Mouse (Mus musculus) lung, embryonic 15.5 days (tissue): ENCODE data around the gene Zdhhc5. TPM values are rescaled to one million over a fixed set of nuclear protein-coding genes. Genes with fewer than 3 reads are reported as not detected.
A peak's percentile ranks its signal among the peaks of the same experiment; 100 is the strongest.
"Not testable (repeated sequence)": the region's sequence is repeated elsewhere in the genome, so short reads cannot be mapped to it uniquely, and the experiment has no call there.

Source experiments
- ATAC-seq: fragments of 200-750 bp; cut with Nextera tagmentation; 2 replicates; pipeline ENCODE4 v1.8.0; 2017; ENCODE audit warnings: moderate number of reproducible peaks, borderline replicate concordance; ENCODE audit not compliant: low FRiP score, low TSS enrichment; ENCODE audit errors: extremely low read depth
- H3K27ac ChIP-seq: fragments of 300-500 bp; sonication (generic); 2 replicates; pipeline ENCODE4 v1.5.1; 2015; ENCODE audit warnings: moderate library complexity, mild to moderate bottlenecking, inconsistent platforms
- H3K27me3 ChIP-seq: fragments of 300-500 bp; sonication (generic); 2 replicates; pipeline ENCODE4 v1.6.1; 2015; ENCODE audit warnings: inconsistent platforms
- H3K36me3 ChIP-seq: fragments of 300-500 bp; sonication (generic); 2 replicates; pipeline ENCODE4 v1.6.1; 2015; ENCODE audit warnings: inconsistent platforms
- H3K4me1 ChIP-seq: fragments of 300-500 bp; sonication (generic); 2 replicates; pipeline ENCODE4 v1.6.1; 2015; ENCODE audit warnings: inconsistent platforms
- H3K4me2 ChIP-seq: fragments of 300-500 bp; sonication (generic); 2 replicates; pipeline ENCODE4 v1.6.1; 2015; ENCODE audit warnings: inconsistent platforms, mild to moderate bottlenecking, moderate library complexity
- H3K4me3 ChIP-seq: fragments of 300-500 bp; sonication (generic); 2 replicates; pipeline ENCODE4 v1.5.1; 2015; ENCODE audit warnings: mild to moderate bottlenecking, inconsistent platforms
- H3K9ac ChIP-seq: fragments of 300-500 bp; sonication (generic); 2 replicates; pipeline ENCODE4 v1.6.1; 2015; ENCODE audit warnings: inconsistent platforms
- H3K9me3 ChIP-seq: fragments of 300-500 bp; sonication (generic); 2 replicates; pipeline ENCODE4 v1.6.1; 2016; ENCODE audit warnings: inconsistent platforms
- WGBS: fragments of 180-500 bp; shearing (Covaris S2); methylation state at CpG from one replicate; pipeline ENCODE4 v1.1.7; 2015; 5-methylcytosine and 5-hydroxymethylcytosine counted together
- polyA plus RNA-seq: library from polyadenylated mRNA; unstranded; fragments of >200 nt; fragmentation: Nextera tagmentation; extraction: Ambion mirVana; gene quantifications from 2 replicates; pipeline ENCODE4 v1.2.1, GENCODE M21; 2015

The Zdhhc5 gene
- polyA plus RNA-seq, 1 experiment from 2014 or later: 24.5 TPM

- H3K27me3 ChIP-seq: no peaks in the 10 kb centered on the region
- H3K4me1 ChIP-seq: peaks cover 8% of the 10 kb centered on the region
- H3K9ac ChIP-seq: no peak overlapping the region
- H3K4me2 ChIP-seq: no peak overlapping the region
- ATAC-seq: no peak
- peaks cover 34% of the 10 kb centered on the region for H3K36me3 ChIP-seq
- 69% methylated on average over 6 of the region's 6 CpGs for WGBS
- H3K9me3 ChIP-seq: no peaks in the 10 kb centered on the region
- no peak overlapping the region for H3K27ac ChIP-seq
- H3K4me3 ChIP-seq: no peak overlapping the region
These were observed 32.3 kb downstream of the Zdhhc5 start for GRCm38 (mm10) chr2:84682605-84683183.

GRCm38 (mm10) chr2:84679016-84679415, 36.0 kb downstream of the Zdhhc5 start, which contains the start of gene Tmx2:
TSS of gene Tmx2 (minus strand) at chr2:84679140.
- Histone ChIP-seq H3K4me3 (peak within 1 kb of the TSS; percentile 98), H3K4me2 (peak within 1 kb of the TSS; percentile 73), H3K27me3 (no peaks in the 10 kb centered on the region), H3K9me3 (no peaks in the 10 kb centered on the region), H3K4me1 (peaks cover 17% of the 10 kb centered on the region), H3K36me3 (peaks cover 23% of the 10 kb centered on the region), H3K9ac (peak within 1 kb of the TSS; percentile 86), H3K27ac (peak within 1 kb of the TSS; percentile 82)
- WGBS: 8% methylated on average over 8 of the region's 8 CpGs
- no peak for ATAC-seq

DNA sequence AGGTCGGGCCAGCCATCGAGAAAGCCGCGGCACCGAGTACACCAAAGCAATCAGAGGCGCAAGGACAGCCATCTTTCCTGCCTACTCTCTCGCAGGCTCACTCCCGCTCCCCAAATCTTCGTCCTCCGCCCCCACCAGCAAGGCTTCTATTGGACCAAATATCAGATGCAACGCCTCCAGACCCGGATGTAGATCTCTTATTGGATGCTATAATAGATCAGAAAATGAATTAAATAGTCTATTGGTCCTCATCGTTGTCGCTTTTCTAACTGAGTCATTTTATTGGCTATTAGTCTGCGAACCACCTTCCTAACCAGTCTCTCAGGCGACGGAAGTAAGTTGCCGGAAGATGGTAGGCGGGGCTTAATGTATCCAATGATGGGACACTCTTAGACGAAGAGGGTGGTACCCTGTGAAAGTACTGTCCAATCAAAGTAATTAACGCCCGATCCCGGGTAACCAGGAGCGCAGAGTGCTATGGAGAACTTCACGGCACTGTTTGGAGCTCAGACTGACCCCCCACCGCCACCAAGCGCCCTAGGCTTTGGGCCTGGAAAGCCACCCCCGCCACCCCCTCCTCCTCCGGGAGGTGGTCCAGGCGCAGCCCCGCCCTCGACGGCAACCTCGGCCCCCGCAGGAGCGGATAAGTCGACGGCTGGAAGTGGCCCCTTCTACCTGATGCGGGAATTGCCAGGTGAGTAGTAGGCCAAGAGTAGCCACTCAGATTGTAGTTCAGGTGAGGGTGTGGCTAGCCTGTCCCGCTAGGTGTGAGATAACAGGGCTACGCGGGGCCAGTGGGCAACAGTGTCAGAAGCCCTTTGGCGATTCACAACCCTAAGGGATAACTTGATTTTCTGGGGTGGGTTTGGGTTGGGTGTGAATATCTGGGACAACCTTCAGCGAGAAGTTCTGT, 36.8 kb downstream of the Zdhhc5 start, which contains the start of the genes Gm28635 and Med19:
Gene Gm28635 (minus strand): TSS at position 74 of the 913 bp plus-strand sequence.
Gene Med19 (plus strand): TSS at position 435 of the 913 bp plus-strand sequence.
- Histone ChIP-seq H3K9me3 (no peaks in the 10 kb centered on the region), H3K36me3 (peaks cover 29% of the 10 kb centered on the region), H3K4me2 (peak within 1 kb of the TSS; percentile 73), H3K4me3 (peak within 1 kb of the TSS; percentile 98), H3K4me1 (peaks cover 17% of the 10 kb centered on the region), H3K9ac (peak within 1 kb of the TSS; percentile 86), H3K27me3 (no peaks in the 10 kb centered on the region), H3K27ac (peak within 1 kb of the TSS; percentile 82)
- peak; percentile 99 for ATAC-seq
- WGBS: under 1% methylated on average over 42 of the region's 44 CpGs

- peak; percentile 63 for ATAC-seq
- peaks cover 37% of the 10 kb centered on the region for H3K36me3 ChIP-seq
- peak overlapping the region; percentile 98 for H3K4me3 ChIP-seq
- no peaks in the 10 kb centered on the region for H3K9me3 ChIP-seq
- peak overlapping the region; percentile 60 for H3K27ac ChIP-seq
- 8% methylated on average over 22 of the region's 22 CpGs for WGBS
- peaks cover 17% of the 10 kb centered on the region for H3K4me1 ChIP-seq
- peak overlapping the region; percentile 67 for H3K4me2 ChIP-seq
- H3K9ac ChIP-seq: peak overlapping the region; percentile 53
- H3K27me3 ChIP-seq: no peaks in the 10 kb centered on the region
These were observed 37.6 kb downstream of the Zdhhc5 start for GRCm38 (mm10) chr2:84677270-84677967.

- H3K9me3 ChIP-seq, H3K9ac ChIP-seq, H3K27me3 ChIP-seq, ATAC-seq, H3K27ac ChIP-seq: not testable (repeated sequence)
- Histone ChIP-seq H3K4me2 (peak overlapping the region; percentile 73), H3K4me3 (peak overlapping the region; percentile 97; the same call in 1 of the 2 replicates), H3K36me3 (peaks cover 43% of the 10 kb centered on the region), H3K4me1 (peaks cover 16% of the 10 kb centered on the region)
- 59% methylated on average over 4 of the region's 5 CpGs for WGBS
These were observed 43.4 kb downstream of the Zdhhc5 start for GRCm38 (mm10) chr2:84671535-84671934.

DNA sequence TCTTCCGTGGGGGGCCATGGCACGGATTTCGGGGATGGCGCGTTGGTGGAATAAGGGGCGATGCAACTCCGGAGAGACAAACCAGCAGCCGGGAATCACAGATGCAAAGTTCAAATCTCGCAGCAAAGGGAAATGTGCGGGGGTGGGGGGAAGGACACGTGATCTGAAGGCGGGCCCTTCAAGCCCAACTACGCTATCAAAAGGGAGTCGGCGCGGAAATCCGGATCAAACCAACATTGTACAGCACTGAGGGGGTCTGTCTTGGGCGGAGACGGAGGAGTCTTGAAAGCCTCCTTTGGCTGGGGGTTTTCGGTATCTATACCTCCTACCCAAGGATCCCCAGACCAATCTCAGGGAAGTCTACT, 44.4 kb downstream of the Zdhhc5 start, which contains the start of gene Selenoh:
Gene Selenoh (minus strand): TSS at position 202 of the 365 bp plus-strand sequence.
- under 1% methylated on average over 20 of the region's 20 CpGs for WGBS
- ATAC-seq: peak; percentile 95
- Histone ChIP-seq H3K27me3 (no peaks in the 10 kb centered on the region), H3K4me2 (peak within 1 kb of the TSS; percentile 73), H3K27ac (peak within 1 kb of the TSS; percentile 96), H3K4me3 (peak within 1 kb of the TSS; percentile 97), H3K9me3 (no peaks in the 10 kb centered on the region), H3K4me1 (peaks cover 15% of the 10 kb centered on the region), H3K9ac (peak within 1 kb of the TSS; percentile 99), H3K36me3 (peaks cover 39% of the 10 kb centered on the region)

DNA sequence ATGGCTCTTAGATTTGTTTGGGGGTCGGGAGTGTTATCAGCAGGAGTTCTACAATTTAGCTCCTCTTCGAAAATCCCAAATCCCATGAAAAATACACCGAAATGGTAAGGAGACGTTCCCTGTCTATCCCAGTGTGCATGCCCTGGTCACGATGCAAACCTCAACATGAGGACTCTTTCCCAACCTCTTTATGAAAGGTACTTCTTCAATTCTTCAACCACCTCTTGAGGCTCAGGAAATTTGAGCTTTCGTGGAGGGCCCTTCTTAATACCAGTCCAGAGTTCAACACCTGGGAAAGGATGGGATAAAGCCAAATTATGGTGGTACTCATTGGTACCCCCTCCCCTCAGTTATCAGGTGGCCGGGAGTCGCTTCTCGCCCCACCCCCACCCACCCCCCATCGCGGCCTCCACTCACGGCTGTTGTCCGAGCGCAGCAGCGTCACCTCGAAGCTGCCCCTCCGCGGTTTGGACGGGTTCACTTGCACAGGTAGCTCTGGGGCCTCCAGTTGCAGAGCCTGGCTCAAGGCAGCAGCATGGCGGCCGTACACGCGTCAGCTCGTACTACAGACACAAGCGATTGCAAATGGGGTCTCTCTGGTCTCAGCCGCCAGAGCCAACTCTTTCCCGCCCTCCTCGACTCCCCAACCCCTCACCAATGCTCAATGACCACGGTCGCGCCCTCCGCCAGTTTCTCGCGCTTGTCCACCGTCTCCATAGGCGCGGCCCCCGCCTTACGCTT, 45.0 kb downstream of the Zdhhc5 start:
- WGBS: 1% methylated on average over 39 of the region's 39 CpGs
- Histone ChIP-seq H3K9me3 (no peaks in the 10 kb centered on the region), H3K4me2 (peak overlapping the region; percentile 73), H3K36me3 (peaks cover 33% of the 10 kb centered on the region), H3K27ac (peak overlapping the region; percentile 96), H3K27me3 (no peaks in the 10 kb centered on the region), H3K4me1 (peaks cover 15% of the 10 kb centered on the region), H3K4me3 (peak overlapping the region; percentile 97), H3K9ac (peak overlapping the region; percentile 99)
- ATAC-seq: peak; percentile 73

- H3K4me1 ChIP-seq: peaks cover 13% of the 10 kb centered on the region
- no peak overlapping the region for H3K9ac ChIP-seq
- H3K4me2 ChIP-seq: no peak overlapping the region
- no peak overlapping the region for H3K4me3 ChIP-seq
- WGBS: 35% methylated on average over 12 of the region's 12 CpGs
- no peaks in the 10 kb centered on the region for H3K9me3 ChIP-seq
- peak overlapping the region; percentile 33 for H3K27ac ChIP-seq
- peaks cover 9% of the 10 kb centered on the region for H3K36me3 ChIP-seq
- H3K27me3 ChIP-seq: no peaks in the 10 kb centered on the region
- no peak for ATAC-seq
These were observed 48.9 kb downstream of the Zdhhc5 start for GRCm38 (mm10) chr2:84666081-84666480.

GRCm38 (mm10) chr2:84662866-84663265, 52.1 kb downstream of the Zdhhc5 start:
- no peak for ATAC-seq

GRCm38 (mm10) chr2:84660253-84660652, 54.7 kb downstream of the Zdhhc5 start:
- Histone ChIP-seq H3K4me2 (no peak overlapping the region), H3K4me1 (no peaks in the 10 kb centered on the region), H3K27ac (no peak overlapping the region), H3K36me3 (no peaks in the 10 kb centered on the region), H3K27me3 (no peaks in the 10 kb centered on the region), H3K9me3 (no peaks in the 10 kb centered on the region), H3K9ac (no peak overlapping the region), H3K4me3 (no peak overlapping the region)
- peak; percentile 46; the same call in 1 of the 2 replicates for ATAC-seq
- WGBS: 62% methylated on average over 3 of the region's 3 CpGs

More at GRCm38 (mm10) chr2:84662866-84663265, 52.1 kb downstream of the Zdhhc5 start:
- 27% methylated on average over 2 of the region's 2 CpGs for WGBS
- Histone ChIP-seq H3K36me3 (no peaks in the 10 kb centered on the region), H3K4me1 (no peaks in the 10 kb centered on the region), H3K9ac (no peak overlapping the region), H3K9me3 (no peaks in the 10 kb centered on the region), H3K4me2 (no peak overlapping the region), H3K27ac (no peak overlapping the region), H3K27me3 (no peaks in the 10 kb centered on the region), H3K4me3 (no peak overlapping the region)

DNA sequence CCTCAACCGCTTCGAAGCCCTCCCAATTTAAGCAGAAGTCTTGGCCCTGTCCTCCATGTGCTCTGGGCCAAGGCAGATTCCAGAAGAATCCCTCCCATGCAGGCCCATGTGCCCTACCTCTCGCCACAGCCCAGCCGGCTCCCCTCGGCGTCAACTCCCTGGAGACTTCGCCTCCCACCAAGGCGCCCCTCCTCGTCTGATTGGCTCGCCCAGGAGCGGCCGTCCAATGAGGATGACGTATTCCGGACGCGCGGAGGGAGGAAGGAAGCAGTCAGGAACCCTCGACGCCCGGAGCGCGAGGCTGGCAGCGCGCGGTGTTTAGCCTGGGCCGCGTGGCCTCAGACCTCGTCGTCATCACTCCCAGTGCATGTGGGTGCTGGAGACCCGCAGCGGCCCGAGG, 56.2 kb downstream of the Zdhhc5 start, which contains the start of gene Btbd18:
Gene Btbd18 (plus strand): TSS at position 274 of the 400 bp plus-strand sequence.
- Histone ChIP-seq H3K4me3 (no peak within 1 kb of the TSS), H3K4me1 (no peaks in the 10 kb centered on the region), H3K9ac (no peak within 1 kb of the TSS), H3K9me3 (no peaks in the 10 kb centered on the region), H3K27ac (no peak within 1 kb of the TSS), H3K36me3 (no peaks in the 10 kb centered on the region), H3K4me2 (no peak within 1 kb of the TSS), H3K27me3 (no peaks in the 10 kb centered on the region)
- no peak for ATAC-seq
- 90% methylated on average over 32 of the region's 32 CpGs for WGBS
